Mouse (Mus musculus) hematopoietic stem cell, adult 5-6 weeks (primary cell): ENCODE measurements around the gene Rbpms2. TPM values are rescaled to one million over a fixed set of nuclear protein-coding genes. Genes with fewer than 3 reads are reported as not detected.
"Not testable (repeated sequence)": the region's sequence is repeated elsewhere in the genome, so short reads cannot be mapped to it uniquely, and the experiment has no call there.

ENCODE experiments used
- ATAC-seq, 2 experiments: fragments of 125-278 bp in 1 of 2; replicated peaks in 1 of 2; 2 replicates each; pipeline ENCODE4 v1.8.0; 2016 to 2017; ENCODE audit warnings: inconsistent platforms in 2 of 2, mild to moderate bottlenecking in 2 of 2, moderate number of reproducible peaks in 2 of 2, low read depth in 1 of 2, moderate TSS enrichment in 1 of 2; ENCODE audit not compliant: low FRiP score in 2 of 2, poor library complexity in 2 of 2, severe bottlenecking in 2 of 2, insufficient read depth in 1 of 2, low TSS enrichment in 1 of 2
- total RNA-seq: library from RNA; stranded (forward); fragments of 172-1452, 232-1000 nt; gene quantifications from 2 replicates; pipeline ENCODE4 v1.2.3, GENCODE M21; 2017

Rbpms2 gene
- total RNA-seq, 1 experiment from 2014 or later: 1.8 TPM

GRCm38 (mm10) chr9:65676358-65677118, 47.1 kb downstream of the Rbpms2 start:
- peak; percentile 91 to 98 for ATAC-seq

GRCm38 (mm10) chr9:65677119-65677462, 47.6 kb downstream of the Rbpms2 start:
- ATAC-seq: no peak

- no peak for ATAC-seq
Observed at GRCm38 (mm10) chr9:65679181-65679761, 49.8 kb downstream of the Rbpms2 start.

- peak in 1 of 2 experiments; percentile 27; a peak in 1 of 4 replicates for ATAC-seq
Observed at GRCm38 (mm10) chr9:65680938-65681633, 51.6 kb downstream of the Rbpms2 start.

- ATAC-seq: no peak
Observed at GRCm38 (mm10) chr9:65681634-65681940, 52.1 kb downstream of the Rbpms2 start.

GRCm38 (mm10) chr9:65682183-65682582, 52.7 kb downstream of the Rbpms2 start:
- no peak for ATAC-seq

GRCm38 (mm10) chr9:65682994-65683393, 53.5 kb downstream of the Rbpms2 start:
- no peak for ATAC-seq

- ATAC-seq: no peak
Observed at GRCm38 (mm10) chr9:65684704-65685103, 55.3 kb downstream of the Rbpms2 start.

- not testable (repeated sequence) for ATAC-seq
Observed at GRCm38 (mm10) chr9:65689869-65690268, 60.4 kb downstream of the Rbpms2 start.

- no peak for ATAC-seq
Observed at GRCm38 (mm10) chr9:65692466-65692865, 63.0 kb downstream of the Rbpms2 start.

GRCm38 (mm10) chr9:65692959-65693603, 63.6 kb downstream of the Rbpms2 start:
- peak; percentile 57 to 86 for ATAC-seq

- no peak for ATAC-seq
Observed at GRCm38 (mm10) chr9:65695646-65696045, 66.2 kb downstream of the Rbpms2 start.

- no peak for ATAC-seq
Observed at GRCm38 (mm10) chr9:65696337-65696736, 66.9 kb downstream of the Rbpms2 start.

GRCm38 (mm10) chr9:65697356-65697755, 67.9 kb downstream of the Rbpms2 start:
- no peak for ATAC-seq

GRCm38 (mm10) chr9:65697992-65698391, 68.5 kb downstream of the Rbpms2 start:
- no peak for ATAC-seq

- ATAC-seq: no peak
Observed at GRCm38 (mm10) chr9:65700504-65700903, 71.1 kb downstream of the Rbpms2 start.

GRCm38 (mm10) chr9:65702286-65702685, 72.8 kb downstream of the Rbpms2 start:
- ATAC-seq: no peak

GRCm38 (mm10) chr9:65703241-65703640, 73.8 kb downstream of the Rbpms2 start:
- no peak for ATAC-seq
